27 mouse cellular contexts compared by ENCODE assay signal in genomic region chr15:78480991-78481390, GRCm38 (mm10). TPM values are rescaled to one million over a fixed set of nuclear protein-coding genes. Genes with fewer than 3 reads are reported as not detected.
A peak's percentile ranks its signal among the peaks of the same experiment; 100 is the strongest.
DNase-seq lines count a peak whose midpoint lies in the region; ATAC-seq and TF ChIP-seq lines count a peak whose summit lies in the region.
"Had no signal": no experiment of that assay in that cellular context is flagged by ENCODE, and none has a peak within 500 bp of the region (broad histone marks: within the 10 kb centered on the region; RNA-seq: fewer than 3 reads in every experiment).

No protein-coding gene starts in this region.

- H3K4me3 ChIP-seq in heart, embryonic 10.5 days, result no peak overlapping the region
- H3K4me3 ChIP-seq in liver, postnatal 0 days (ENCODE audit: low read depth, low read length), result no peak overlapping the region
- no peak overlapping the region for H3K4me3 ChIP-seq in stomach, postnatal 0 days (ENCODE audit: low read depth, low read length)
- H3K4me3 ChIP-seq: embryonic facial prominence, embryonic 12.5 days; embryonic facial prominence, embryonic 15.5 days; gastrocnemius, adult 2 months; hindbrain, embryonic 10.5 days; hindbrain, embryonic 13.5 days had no signal

- H3K4me1 ChIP-seq in heart, embryonic 10.5 days, result peaks cover 19% of the 10 kb centered on the region
- H3K4me1 ChIP-seq in liver, postnatal 0 days (ENCODE audit: insufficient read depth), result peaks cover 11% of the 10 kb centered on the region
- H3K4me1 ChIP-seq in stomach, postnatal 0 days (replicated peaks; ENCODE audit: control insufficient read depth, insufficient read depth), result no peaks in the 10 kb centered on the region
- H3K4me1 ChIP-seq: embryonic facial prominence, embryonic 12.5 days; embryonic facial prominence, embryonic 15.5 days; hindbrain, embryonic 13.5 days had no signal

- ATAC-seq in liver, postnatal 0 days, result peak; percentile 27; the same call in 1 of the 2 replicates
- ATAC-seq in stomach, postnatal 0 days (ENCODE audit: low FRiP score, low TSS enrichment), result peak; percentile 76
- ATAC-seq: forebrain, embryonic 14.5 days; forebrain, postnatal 0 days; hindbrain, embryonic 16.5 days; inflammation-experienced regulatory T-cells, adult 6 months; Patski had no signal

- peak overlapping the region; percentile 12; the same call in 1 of the 2 replicates for H3K27ac ChIP-seq in heart, embryonic 10.5 days
- H3K27ac ChIP-seq in liver, postnatal 0 days (ENCODE audit: low read depth), result no peak overlapping the region
- H3K27ac ChIP-seq in stomach, postnatal 0 days (replicated peaks), result no peak overlapping the region; the same call in 1 of the 2 replicates
- H3K27ac ChIP-seq: embryonic facial prominence, embryonic 12.5 days; embryonic facial prominence, embryonic 15.5 days; gastrocnemius, adult 2 months; hindbrain, embryonic 10.5 days; hindbrain, embryonic 13.5 days had no signal

- intact Hi-C loops in heart, postnatal 36 days (cut with DNase I), result no loop called here

- no peak for DNase-seq in heart, embryonic 10.5 days (ENCODE audit: low spot score)
- DNase-seq in heart, postnatal 36 days, result no peak
- DNase-seq in liver, postnatal 0 days, result no peak
- DNase-seq in liver, result no peak
- DNase-seq in urinary bladder, postnatal 36 days (ENCODE audit: low spot score in 2 of 2), result peak; percentile 26 to 38
- no peak for DNase-seq in urinary bladder, postnatal 4 days (ENCODE audit: low spot score in 2 of 2)
- DNase-seq in stomach, postnatal 0 days (ENCODE audit: low spot score), result peak; percentile 51
- DNase-seq in thymus, postnatal 10 days (ENCODE audit: low spot score in 2 of 2), result no peak
- DNase-seq: adrenal gland, postnatal 10 days; adrenal gland, postnatal 36 days; forebrain, postnatal 0 days; heart, adult 11 months had no signal

- no peaks in the 10 kb centered on the region for H3K36me3 ChIP-seq in heart, embryonic 10.5 days
- H3K36me3 ChIP-seq in liver, postnatal 0 days (replicated peaks; ENCODE audit: insufficient read depth, low read length), result no peaks in the 10 kb centered on the region
- H3K36me3 ChIP-seq in stomach, postnatal 0 days (ENCODE audit: control insufficient read depth, insufficient read depth, low read length), result no peaks in the 10 kb centered on the region
- H3K36me3 ChIP-seq: embryonic facial prominence, embryonic 12.5 days; embryonic facial prominence, embryonic 15.5 days; G1E; hindbrain, embryonic 10.5 days; hindbrain, embryonic 13.5 days had no signal

- H3K9me3 ChIP-seq in heart, embryonic 10.5 days, result no peaks in the 10 kb centered on the region
- H3K9me3 ChIP-seq in liver, postnatal 0 days (ENCODE audit: low read length), result no peaks in the 10 kb centered on the region
- no peaks in the 10 kb centered on the region for H3K9me3 ChIP-seq in stomach, postnatal 0 days (ENCODE audit: control insufficient read depth, low read length)
- H3K9me3 ChIP-seq: embryonic facial prominence, embryonic 12.5 days; embryonic facial prominence, embryonic 15.5 days; G1E; hindbrain, embryonic 10.5 days; hindbrain, embryonic 13.5 days had no signal

- TF ChIP-seq CTCF in liver, postnatal 0 days (IDR thresholded peaks at IDR 0.05; ENCODE audit: low read depth), result no peak
- TF ChIP-seq CTCF in stomach, postnatal 0 days (IDR thresholded peaks at IDR 0.05; ENCODE audit: low read depth), result no peak

- TF ChIP-seq EP300 in liver, postnatal 0 days (IDR thresholded peaks at IDR 0.05; ENCODE audit: low read depth), result no peak
- TF ChIP-seq EP300 in stomach, postnatal 0 days (optimal IDR thresholded peaks at IDR 0.05), result no peak

- no peak overlapping the region for H3K9ac ChIP-seq in liver, postnatal 0 days (replicated peaks)
- no peak overlapping the region for H3K9ac ChIP-seq in stomach, postnatal 0 days (ENCODE audit: low read length)
- H3K9ac ChIP-seq: embryonic facial prominence, embryonic 12.5 days; embryonic facial prominence, embryonic 15.5 days; forebrain, postnatal 0 days; hindbrain, embryonic 13.5 days had no signal

- WGBS in heart, embryonic 10.5 days, result 43% methylated on average over 2 of the region's 2 CpGs
- 4% methylated on average over 1 of the region's 2 CpGs for WGBS in liver, postnatal 0 days (ENCODE audit: insufficient replicate concordance)
- 18% methylated on average over 2 of the region's 2 CpGs for WGBS in stomach, postnatal 0 days

- no peak overlapping the region for H3K4me2 ChIP-seq in liver, postnatal 0 days (ENCODE audit: low read depth, low read length)
- H3K4me2 ChIP-seq in stomach, postnatal 0 days (replicated peaks; ENCODE audit: low read depth), result no peak overlapping the region
- H3K4me2 ChIP-seq: embryonic facial prominence, embryonic 12.5 days; embryonic facial prominence, embryonic 15.5 days; hindbrain, embryonic 13.5 days had no signal

- peaks cover 25% of the 10 kb centered on the region; the same call in 1 of the 2 replicates for H3K27me3 ChIP-seq in heart, embryonic 10.5 days (ENCODE audit: insufficient read depth, poor library complexity, severe bottlenecking)
- no peaks in the 10 kb centered on the region for H3K27me3 ChIP-seq in liver, postnatal 0 days (ENCODE audit: insufficient read depth, low read length)
- H3K27me3 ChIP-seq in stomach, postnatal 0 days (ENCODE audit: control insufficient read depth, insufficient read depth, low read length), result no peaks in the 10 kb centered on the region
- H3K27me3 ChIP-seq: CH12.LX, Patski had no signal

RNA-seq across cellular contexts. Expression of gene Tmprss6, which starts 12.6 kb away (rescaled TPM):
- polyA plus RNA-seq in heart, embryonic 10.5 days (2016; fragmentation: Nextera tagmentation; extraction: Ambion mirVana), result 0.06 and 1.7 TPM in 2 replicates
- total RNA-seq in heart, postnatal 36 days (2021), result not detected
- polyA plus RNA-seq in liver, postnatal 0 days (2015; fragmentation: Nextera tagmentation; extraction: Ambion mirVana), result 73.4 and 80.3 TPM in 2 replicates
- 0.48 and 0.50 TPM in 2 replicates for polyA plus RNA-seq in stomach, postnatal 0 days (2015; fragmentation: Nextera tagmentation; extraction: Ambion mirVana)
- total RNA-seq: gastrocnemius, adult 2 months; gastrocnemius, postnatal 14 days; heart, postnatal 25 days had no signal
- polyA plus RNA-seq: G1E; heart, embryonic 14.5 days; hindbrain, embryonic 10.5 days; inflammation-experienced regulatory T-cells, adult 6 months had no signal

RNA-seq across cellular contexts. Expression of gene Il2rb, which starts 14.1 kb away (rescaled TPM):
- polyA plus RNA-seq in heart, embryonic 10.5 days (2016; fragmentation: Nextera tagmentation; extraction: Ambion mirVana), result not detected in 2 replicates
- total RNA-seq in heart, postnatal 36 days (2021), result under 1 TPM; 0.39 to 0.54 TPM
- polyA plus RNA-seq in liver, postnatal 0 days (2015; fragmentation: Nextera tagmentation; extraction: Ambion mirVana), result 2.0 and 2.1 TPM in 2 replicates
- polyA plus RNA-seq in stomach, postnatal 0 days (2015; fragmentation: Nextera tagmentation; extraction: Ambion mirVana), result 0.24 and 0.30 TPM in 2 replicates
- total RNA-seq: gastrocnemius, adult 2 months; gastrocnemius, postnatal 14 days had no signal
- polyA plus RNA-seq: forebrain, embryonic 11.5 days; forebrain, embryonic 14.5 days; G1E; hindbrain, embryonic 10.5 days had no signal

RNA-seq across cellular contexts. Expression of gene C1qtnf6, which starts 50.2 kb away (rescaled TPM):
- 19.0 and 28.4 TPM in 2 replicates for polyA plus RNA-seq in heart, embryonic 10.5 days (2016; fragmentation: Nextera tagmentation; extraction: Ambion mirVana)
- total RNA-seq in heart, postnatal 36 days (2021), result 10 to 100 TPM; 26.2 to 41.8 TPM
- 4.3 and 4.4 TPM in 2 replicates for polyA plus RNA-seq in liver, postnatal 0 days (2015; fragmentation: Nextera tagmentation; extraction: Ambion mirVana)
- 20.2 and 24.6 TPM in 2 replicates for polyA plus RNA-seq in stomach, postnatal 0 days (2015; fragmentation: Nextera tagmentation; extraction: Ambion mirVana)
- polyA plus RNA-seq: G1E had no signal

RNA-seq across cellular contexts. Expression of gene Kctd17, which starts 52.6 kb away (rescaled TPM):
- polyA plus RNA-seq in heart, embryonic 10.5 days (2016; fragmentation: Nextera tagmentation; extraction: Ambion mirVana), result 23.0 and 30.3 TPM in 2 replicates
- 10 to 100 TPM; 28.0 to 30.3 TPM for total RNA-seq in heart, postnatal 36 days (2021)
- polyA plus RNA-seq in liver, postnatal 0 days (2015; fragmentation: Nextera tagmentation; extraction: Ambion mirVana), result 6.0 and 6.1 TPM in 2 replicates
- 25.9 and 26.2 TPM in 2 replicates for polyA plus RNA-seq in stomach, postnatal 0 days (2015; fragmentation: Nextera tagmentation; extraction: Ambion mirVana)
- total RNA-seq: CH12.LX had no signal

Comparison
In these comparisons a context has a peak if more than half of its experiments do, and no peak if none do; other contexts are left out.
1. DNase-seq: peak in urinary bladder, postnatal 36 days (2 of 2) and stomach, postnatal 0 days (single experiment); none in heart, embryonic 10.5 days (single experiment), heart, postnatal 36 days (0 of 2), liver, postnatal 0 days (single experiment), liver (single experiment), urinary bladder, postnatal 4 days (0 of 2) and thymus, postnatal 10 days (0 of 2).
2. RNA of gene Tmprss6, which starts 12.6 kb away (polyA plus RNA-seq): 73.4 to 80.3 TPM in liver, postnatal 0 days; 0.06 to 1.7 TPM in heart, embryonic 10.5 days and 0.48 to 0.50 TPM in stomach, postnatal 0 days; every median in the first group is over 10 times any median in the second.